Mouse (Mus musculus): ENCODE results near the gene Lhfpl2.

Gene Lhfpl2

DNA sequence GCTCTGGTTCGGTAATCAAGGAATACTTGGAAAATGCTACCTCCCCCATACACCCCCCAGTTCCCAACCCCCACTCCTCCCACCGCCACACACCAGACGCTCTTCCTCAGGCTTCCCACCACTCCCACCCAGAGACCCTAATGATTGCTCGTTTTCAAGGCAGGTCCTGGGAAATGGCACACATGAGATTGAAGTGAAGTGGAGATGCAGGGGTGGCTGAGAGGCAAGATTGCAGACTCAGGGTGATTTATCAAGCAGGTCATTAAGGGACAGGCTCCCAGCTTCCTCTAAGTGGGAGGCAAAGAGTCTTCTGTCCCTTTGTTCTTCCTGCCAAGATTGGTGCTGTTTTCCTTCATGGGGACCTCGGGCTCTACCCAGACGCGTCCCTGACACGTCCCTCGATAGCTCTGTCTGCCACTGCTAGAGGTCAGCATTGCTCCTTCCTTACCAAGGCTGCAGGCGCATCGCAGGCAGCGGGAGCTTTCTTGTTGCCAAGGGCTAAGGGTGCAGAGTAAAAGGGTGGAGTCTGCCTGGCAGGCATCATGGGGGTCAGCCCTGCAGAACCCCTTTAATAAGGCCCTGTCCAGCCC lies 85.6 kb downstream of the Lhfpl2 start:
- in situ Hi-C loops (cut with MboI), result no loop called here

- in situ Hi-C loops (cut with MboI), result no loop called here
These were observed 86.9 kb downstream of the Lhfpl2 start for GRCm38 (mm10) chr13:94144451-94144850.

- in situ Hi-C loops (cut with MboI), result no loop called here
These were observed 89.7 kb downstream of the Lhfpl2 start for GRCm38 (mm10) chr13:94147257-94147656.

- in situ Hi-C loops (cut with MboI), result no loop called here
These were observed 91.4 kb downstream of the Lhfpl2 start for GRCm38 (mm10) chr13:94149006-94149405.

DNA sequence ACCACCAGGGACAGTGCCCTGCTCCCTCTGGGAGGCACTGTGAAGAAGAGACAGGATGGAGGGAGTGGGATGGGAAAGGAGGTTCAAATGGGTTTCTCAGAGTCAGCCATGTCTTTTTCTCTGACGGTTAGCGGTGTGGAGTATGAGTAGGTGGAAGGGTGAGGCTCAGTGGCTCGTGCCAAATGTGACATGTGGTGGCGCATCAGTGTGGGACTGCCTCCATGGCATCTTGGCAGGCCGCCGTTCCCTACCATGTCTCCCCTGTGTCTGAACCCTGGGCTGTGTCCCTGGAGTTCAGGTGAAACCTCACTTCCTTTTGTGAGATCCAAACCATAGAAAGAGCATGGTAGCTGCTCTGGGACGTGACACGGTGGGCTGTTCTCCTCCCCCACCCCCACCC lies 92.2 kb downstream of the Lhfpl2 start:
- in situ Hi-C loops (cut with MboI), result no loop called here

DNA sequence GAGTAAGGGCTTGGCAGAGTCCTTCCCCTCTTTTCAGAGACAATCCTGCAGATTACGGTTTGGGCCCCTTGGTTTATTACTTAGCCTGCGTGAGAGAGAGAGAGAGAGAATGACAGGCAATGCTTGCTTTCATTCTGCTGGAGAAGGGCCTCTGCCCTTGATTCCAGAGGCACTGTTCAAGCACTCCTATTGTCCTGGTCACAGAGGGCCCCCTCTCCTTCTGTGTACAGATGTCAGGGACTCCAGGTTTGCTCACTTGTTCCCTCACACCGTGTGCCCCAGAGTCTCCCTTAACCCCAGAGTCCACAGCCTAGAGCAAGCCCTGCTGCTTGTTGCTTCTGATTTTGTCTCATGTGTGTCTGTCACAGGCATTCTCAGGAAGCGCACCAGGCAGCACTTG lies 93.7 kb downstream of the Lhfpl2 start:
- in situ Hi-C loops (cut with MboI), result no loop called here

GRCm38 (mm10) chr13:94152836-94153235 lies 95.2 kb downstream of the Lhfpl2 start:
- in situ Hi-C loops (cut with MboI), result no loop called here

GRCm38 (mm10) chr13:94153658-94154057 lies 96.1 kb downstream of the Lhfpl2 start:
- in situ Hi-C loops (cut with MboI), result no loop called here

DNA sequence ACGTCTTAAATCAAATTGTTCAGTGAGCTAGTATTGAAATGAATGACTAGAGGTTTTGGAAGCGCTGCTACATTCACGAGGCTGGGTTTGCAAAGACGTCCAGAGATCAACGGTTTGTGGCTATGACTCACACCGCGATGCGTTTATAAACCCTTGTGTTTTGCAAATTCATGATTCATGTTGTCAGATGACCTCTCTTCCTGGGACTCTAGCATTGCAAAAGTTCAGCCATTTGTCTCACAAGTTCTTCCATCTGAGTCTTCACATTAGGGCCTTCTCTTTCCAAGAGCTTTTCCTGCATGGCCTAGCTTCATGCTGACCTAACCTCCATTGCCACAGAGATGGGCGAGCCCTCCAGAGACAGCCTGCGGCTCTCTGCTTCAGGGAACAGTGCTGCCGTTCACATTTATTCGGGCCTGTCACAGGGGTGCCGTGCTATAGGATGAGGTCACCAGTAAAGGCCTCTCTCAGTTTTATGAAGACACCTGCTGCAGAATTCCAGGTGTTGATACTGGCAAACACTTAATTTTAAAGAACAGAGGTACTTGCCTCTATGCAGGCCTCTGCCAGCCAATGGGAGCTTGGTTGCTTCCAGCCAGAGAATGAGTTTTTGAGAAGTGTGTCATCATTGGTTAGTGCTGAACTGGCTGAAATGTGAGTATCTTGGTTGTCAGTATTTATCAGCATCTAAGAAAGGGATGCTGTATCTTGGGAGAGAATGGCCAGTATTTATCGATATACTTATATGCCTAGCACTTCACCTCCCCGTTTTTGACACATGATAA lies 97.1 kb downstream of the Lhfpl2 start:
- in situ Hi-C loops (cut with MboI), result no loop called here

DNA sequence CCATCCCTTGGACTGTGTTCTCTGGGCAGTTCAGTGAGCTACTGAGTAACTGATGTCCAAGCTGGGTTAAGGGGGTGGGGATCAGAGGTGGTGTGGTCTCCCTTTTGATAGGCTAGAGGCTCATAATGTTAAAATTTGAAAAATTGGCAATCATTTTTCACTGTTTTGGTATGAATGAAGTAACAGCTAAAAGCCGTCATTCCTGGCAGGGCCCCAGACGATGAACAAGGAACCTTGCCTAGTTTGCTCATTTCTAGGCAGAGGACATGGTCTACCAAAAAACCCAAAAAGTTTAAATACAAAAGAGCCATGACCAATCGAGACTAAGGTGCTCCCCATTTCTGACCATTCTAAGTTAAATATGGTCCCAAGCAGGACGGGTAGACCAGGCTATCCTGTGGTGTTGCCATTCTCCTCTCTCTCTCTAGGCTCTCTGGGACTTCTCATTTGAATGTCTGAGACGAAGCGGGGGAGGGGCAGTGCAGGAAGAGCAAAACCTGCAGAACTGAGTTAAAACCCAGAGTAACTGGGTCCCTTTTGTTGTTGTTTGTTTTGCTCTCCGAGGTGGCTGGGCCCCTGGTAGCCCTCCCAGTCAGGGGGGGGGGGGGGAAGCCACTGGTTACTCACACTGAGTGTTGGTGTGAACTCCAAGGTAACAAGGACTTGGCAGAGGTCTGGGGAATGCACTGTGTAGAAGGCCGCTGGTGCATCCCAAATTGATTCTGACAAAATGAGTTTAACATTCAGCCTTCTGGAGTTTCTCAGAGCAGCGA lies 98.2 kb downstream of the Lhfpl2 start:
- in situ Hi-C loops (cut with MboI), result no loop called here

GRCm38 (mm10) chr13:94158864-94159477 lies 101.4 kb downstream of the Lhfpl2 start:
- in situ Hi-C loops (cut with MboI), result no loop called here

GRCm38 (mm10) chr13:94159478-94160220 lies 102.1 kb downstream of the Lhfpl2 start:
- in situ Hi-C loops (cut with MboI), result no loop called here

- in situ Hi-C loops (cut with MboI), result no loop called here
These were observed 106.9 kb downstream of the Lhfpl2 start for GRCm38 (mm10) chr13:94164501-94164900.

GRCm38 (mm10) chr13:94168319-94168718 lies 110.7 kb downstream of the Lhfpl2 start:
- in situ Hi-C loops (cut with MboI), result no loop called here

DNA sequence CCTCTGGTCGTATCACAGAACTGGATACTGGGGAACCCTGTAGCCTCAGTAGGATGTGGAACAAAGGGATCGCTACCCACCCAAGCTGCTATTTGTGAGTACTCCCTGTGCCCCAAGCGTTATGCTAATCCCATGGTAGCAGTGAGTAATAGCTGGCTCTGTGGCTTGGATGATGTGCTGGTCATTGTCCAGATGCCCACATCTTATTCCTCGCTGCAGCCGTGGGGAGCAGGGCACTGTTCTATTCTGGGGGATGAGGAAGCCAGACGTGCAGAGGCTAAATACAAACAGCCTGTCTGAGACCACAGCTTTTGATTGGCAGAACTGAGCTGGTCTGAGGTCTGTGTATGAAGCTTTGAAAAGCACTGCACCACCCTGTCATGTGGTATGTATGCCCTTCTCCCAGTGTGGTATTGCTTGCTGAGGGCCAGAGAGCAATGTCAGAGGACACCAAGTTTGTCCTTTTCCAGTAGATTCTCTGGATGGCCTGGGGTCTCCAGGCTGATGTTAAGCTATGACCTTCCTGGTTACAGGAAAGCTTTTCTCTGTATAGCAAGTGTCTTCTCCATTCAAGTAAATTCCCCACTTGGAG lies 111.8 kb downstream of the Lhfpl2 start:
- in situ Hi-C loops (cut with MboI), result no loop called here

- in situ Hi-C loops (cut with MboI), result no loop called here
These were observed 114.0 kb downstream of the Lhfpl2 start for GRCm38 (mm10) chr13:94171612-94172011.

DNA sequence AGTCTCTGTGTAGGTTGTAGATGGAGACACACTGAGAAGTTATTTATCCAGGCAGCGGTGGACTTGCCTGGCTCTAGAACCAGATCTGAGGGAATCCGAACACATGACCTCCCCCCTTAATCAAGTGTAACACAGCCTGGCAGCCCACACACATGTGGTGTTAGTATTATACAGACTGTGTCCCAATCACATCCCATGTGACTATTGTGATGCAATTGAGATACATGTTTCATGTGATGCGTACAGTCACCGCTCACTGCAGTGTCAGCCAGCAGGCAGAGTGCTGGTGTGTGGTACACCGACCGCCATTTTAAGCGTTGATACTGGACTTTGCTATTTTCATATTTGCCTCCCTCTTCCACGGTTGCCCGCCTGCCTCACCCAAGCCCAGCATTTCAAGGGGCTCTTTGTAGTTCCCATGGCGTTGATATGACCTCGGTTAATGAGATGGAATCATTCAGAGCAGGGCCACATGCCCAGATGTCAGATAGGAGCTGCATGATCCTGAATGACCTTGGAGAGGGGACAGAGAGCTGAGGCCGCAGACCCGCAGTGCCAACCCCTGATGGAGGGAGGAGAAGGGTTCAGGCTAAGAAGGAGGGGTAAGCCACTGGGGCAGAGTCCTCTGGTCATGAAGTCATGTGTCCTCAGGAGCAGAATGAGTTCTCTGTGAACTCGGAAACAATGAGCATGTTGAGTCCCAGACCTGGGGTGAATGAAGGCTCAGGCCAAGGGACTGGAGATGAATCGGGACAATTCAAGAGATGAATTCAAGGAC lies 115.1 kb downstream of the Lhfpl2 start:
- in situ Hi-C loops (cut with MboI), result no loop called here

DNA sequence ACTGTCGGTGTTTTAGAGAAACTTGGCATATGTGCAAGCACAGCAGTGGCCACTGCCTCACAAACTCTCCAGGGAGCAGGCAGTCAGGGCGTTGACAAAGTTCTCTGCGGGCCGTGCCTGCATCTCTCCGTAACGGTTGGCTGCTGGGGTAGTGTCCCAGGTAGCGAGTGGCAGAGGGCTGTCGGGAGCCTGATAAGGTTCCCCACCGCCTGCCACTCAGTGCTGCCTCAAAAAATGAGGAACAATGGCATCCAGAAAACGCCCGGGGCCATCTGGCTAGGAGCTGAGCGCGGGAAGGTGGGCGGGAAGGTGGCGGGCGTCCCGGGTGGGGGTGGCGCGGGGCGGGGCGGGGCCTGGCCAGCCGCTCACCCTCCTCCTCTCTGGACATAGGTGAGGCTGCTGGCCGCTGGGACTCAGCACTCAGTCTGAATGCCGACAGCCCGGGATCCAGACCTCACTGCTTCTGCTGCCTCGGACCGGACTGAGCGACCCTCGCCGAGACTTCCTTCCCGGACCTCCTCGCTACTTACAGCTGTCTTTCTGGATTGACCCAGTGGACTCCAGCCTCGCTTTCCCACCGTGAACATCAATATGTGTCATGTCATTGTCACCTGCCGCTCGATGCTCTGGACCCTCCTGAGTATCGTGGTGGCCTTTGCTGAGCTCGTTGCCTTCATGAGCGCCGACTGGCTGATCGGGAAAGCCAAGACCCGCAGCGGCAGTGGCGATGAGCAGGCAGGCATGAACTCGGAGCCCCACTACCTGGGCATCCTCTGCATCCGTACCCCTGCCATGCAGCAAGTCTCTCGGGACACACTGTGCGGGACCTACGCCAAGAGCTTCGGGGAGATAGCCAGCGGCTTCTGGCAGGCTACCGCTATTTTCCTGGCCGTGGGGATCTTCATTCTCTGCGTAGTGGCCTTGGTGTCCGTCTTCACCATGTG lies 116.3 kb downstream of the Lhfpl2 start:
- in situ Hi-C loops (cut with MboI), result no loop called here

DNA sequence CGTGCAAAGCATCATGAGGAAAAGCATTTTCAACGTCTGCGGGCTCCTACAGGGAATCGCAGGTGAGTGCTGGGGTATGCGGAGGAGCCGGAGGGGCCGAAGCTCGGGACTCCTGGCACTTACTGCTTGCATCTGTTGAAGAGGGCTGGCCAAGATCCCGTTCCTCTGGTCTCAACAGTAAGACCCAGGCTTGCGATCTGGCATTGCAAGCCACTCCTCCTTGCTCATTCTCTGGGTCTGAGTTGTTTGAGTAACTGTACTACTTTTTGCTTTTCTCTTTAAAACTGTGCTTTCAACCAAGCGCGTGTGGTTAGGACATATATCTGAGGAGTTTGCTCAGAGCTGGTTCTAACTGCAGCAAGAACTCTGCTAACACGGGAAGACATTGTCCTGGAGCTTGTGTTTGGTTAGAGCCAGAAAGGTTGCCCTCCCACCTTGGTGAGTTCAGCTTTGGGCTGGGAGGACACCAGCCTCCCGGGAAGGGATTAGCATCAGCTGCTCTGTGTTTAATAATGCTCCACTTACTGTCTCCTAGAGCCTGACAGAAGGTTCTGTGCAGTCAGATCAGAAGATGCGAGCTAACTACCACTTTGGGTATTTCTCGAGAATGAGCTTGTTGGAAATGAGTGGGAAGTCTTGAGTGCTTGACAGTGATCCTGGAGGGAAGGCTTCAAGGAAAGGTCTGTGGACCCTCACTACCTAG lies 117.1 kb downstream of the Lhfpl2 start:
- in situ Hi-C loops (cut with MboI), result no loop called here

Measured in mature B cell (primary cell).